Mouse (Mus musculus) hindbrain, embryonic 16.5 days (tissue): ENCODE data around the gene Hormad2. TPM values are rescaled to one million over a fixed set of nuclear protein-coding genes. Genes with fewer than 3 reads are reported as not detected.

Source experiments
- ATAC-seq: fragments of 200-750 bp; cut with Nextera tagmentation; 2 replicates; pipeline ENCODE4 v1.8.0; 2017; ENCODE audit warnings: moderate TSS enrichment, moderate library complexity
- H3K27ac ChIP-seq: fragments of 300-500 bp; sonication (generic); 2 replicates; pipeline ENCODE4 v1.5.1; 2014; ENCODE audit warnings: low read depth, mild to moderate bottlenecking, control low read depth, low read length, moderate library complexity
- H3K27me3 ChIP-seq: fragments of 300-500 bp; sonication (generic); replicated peaks from 2 replicates; pipeline ENCODE4 v1.6.1; 2014; ENCODE audit warnings: low read length; ENCODE audit not compliant: control insufficient read depth, insufficient read depth
- H3K36me3 ChIP-seq: fragments of 300-500 bp; sonication (generic); 2 replicates; pipeline ENCODE4 v1.6.1; 2014; ENCODE audit warnings: mild to moderate bottlenecking, low read length, moderate library complexity, mixed read lengths; ENCODE audit not compliant: control insufficient read depth, insufficient read depth
- H3K4me1 ChIP-seq: fragments of 300-500 bp; sonication (generic); 2 replicates; pipeline ENCODE4 v1.6.1; 2014; ENCODE audit warnings: low read depth, low read length; ENCODE audit not compliant: control insufficient read depth, insufficient read depth
- H3K4me2 ChIP-seq: fragments of 300-500 bp; sonication (generic); 2 replicates; pipeline ENCODE4 v1.6.1; 2014; ENCODE audit warnings: mild to moderate bottlenecking, low read length, control low read depth, moderate library complexity
- H3K4me3 ChIP-seq: fragments of 300-500 bp; sonication (generic); 2 replicates; pipeline ENCODE4 v1.5.1; 2014; ENCODE audit warnings: mild to moderate bottlenecking, low read length, control low read depth, moderate library complexity
- H3K9ac ChIP-seq: fragments of 300-500 bp; sonication (generic); 2 replicates; pipeline ENCODE4 v1.6.1; 2014; ENCODE audit warnings: low read depth, mild to moderate bottlenecking, control low read depth, low read length, moderate library complexity
- H3K9me3 ChIP-seq: fragments of 300-500 bp; sonication (generic); 2 replicates; pipeline ENCODE4 v1.6.1; 2014; ENCODE audit warnings: mild to moderate bottlenecking, low read length, moderate library complexity; ENCODE audit not compliant: control insufficient read depth
- WGBS: fragments of 180-500 bp; shearing (Covaris S2); extraction: QIAGEN DNeasy Blood & Tissue Kit; methylation state at CpG from one replicate; pipeline ENCODE4 v1.1.7; 2014; 5-methylcytosine and 5-hydroxymethylcytosine counted together
- polyA plus RNA-seq: library from polyadenylated mRNA; unstranded; fragments of >200 nt; fragmentation: Nextera tagmentation; extraction: Ambion mirVana; gene quantifications from 2 replicates; pipeline ENCODE4 v1.2.1, GENCODE M21; 2015

Hormad2 gene
- polyA plus RNA-seq, 1 experiment from 2014 or later: 0.48 TPM

- Histone ChIP-seq H3K4me2 (no peak overlapping the region), H3K27me3 (no peaks in the 10 kb centered on the region), H3K4me3 (no peak overlapping the region), H3K4me1 (no peaks in the 10 kb centered on the region), H3K9me3 (no peaks in the 10 kb centered on the region), H3K27ac (no peak overlapping the region), H3K9ac (no peak overlapping the region), H3K36me3 (no peaks in the 10 kb centered on the region)
- no peak for ATAC-seq
- 12% methylated on average over 2 of the region's 2 CpGs for WGBS
These were observed 52.9 kb downstream of the Hormad2 start for GRCm38 (mm10) chr11:4388018-4388417.

GRCm38 (mm10) chr11:4382321-4382720 is 58.6 kb downstream of the Hormad2 start:
- no peaks in the 10 kb centered on the region for H3K4me1 ChIP-seq
- WGBS: 84% methylated on average over 7 of the region's 7 CpGs
- no peak overlapping the region for H3K4me2 ChIP-seq
- H3K9ac ChIP-seq: no peak overlapping the region
- no peaks in the 10 kb centered on the region for H3K9me3 ChIP-seq
- H3K36me3 ChIP-seq: no peaks in the 10 kb centered on the region
- no peak overlapping the region for H3K4me3 ChIP-seq
- no peak for ATAC-seq
- H3K27me3 ChIP-seq: no peaks in the 10 kb centered on the region
- H3K27ac ChIP-seq: no peak overlapping the region

- no peak for ATAC-seq
- Histone ChIP-seq H3K27me3 (no peaks in the 10 kb centered on the region), H3K4me3 (no peak overlapping the region), H3K4me2 (no peak overlapping the region), H3K27ac (no peak overlapping the region), H3K9ac (no peak overlapping the region), H3K36me3 (no peaks in the 10 kb centered on the region), H3K4me1 (no peaks in the 10 kb centered on the region), H3K9me3 (no peaks in the 10 kb centered on the region)
- 84% methylated on average over 4 of the region's 4 CpGs for WGBS
These were observed 61.0 kb downstream of the Hormad2 start for GRCm38 (mm10) chr11:4379857-4380256.

- H3K4me3 ChIP-seq: no peak overlapping the region
These were observed 74.5 kb downstream of the Hormad2 start for GRCm38 (mm10) chr11:4366389-4366788.

GRCm38 (mm10) chr11:4355430-4355829 is 85.5 kb downstream of the Hormad2 start:
- Histone ChIP-seq H3K36me3 (no peaks in the 10 kb centered on the region), H3K9me3 (peaks cover 2% of the 10 kb centered on the region; the same call in 1 of the 2 replicates), H3K4me2 (no peak overlapping the region), H3K27ac (no peak overlapping the region), H3K4me3 (no peak overlapping the region), H3K9ac (no peak overlapping the region), H3K27me3 (no peaks in the 10 kb centered on the region), H3K4me1 (no peaks in the 10 kb centered on the region)
- ATAC-seq: no peak
- WGBS: 70% methylated on average over 5 of the region's 5 CpGs

More at GRCm38 (mm10) chr11:4366389-4366788, 74.5 kb downstream of the Hormad2 start:
- H3K9me3 ChIP-seq: no peaks in the 10 kb centered on the region
- H3K27me3 ChIP-seq: no peaks in the 10 kb centered on the region
- 90% methylated on average over 4 of the region's 4 CpGs for WGBS
- H3K4me2 ChIP-seq: no peak overlapping the region
- no peaks in the 10 kb centered on the region for H3K36me3 ChIP-seq
- no peak for ATAC-seq
- H3K27ac ChIP-seq: no peak overlapping the region
- no peak overlapping the region for H3K9ac ChIP-seq
- no peaks in the 10 kb centered on the region for H3K4me1 ChIP-seq

GRCm38 (mm10) chr11:4352637-4353036 is 88.3 kb downstream of the Hormad2 start:
- H3K27ac ChIP-seq: no peak overlapping the region
- no peak overlapping the region for H3K4me3 ChIP-seq
- no peak for ATAC-seq
- no peaks in the 10 kb centered on the region for H3K9me3 ChIP-seq
- H3K4me2 ChIP-seq: no peak overlapping the region
- no peaks in the 10 kb centered on the region for H3K27me3 ChIP-seq
- H3K9ac ChIP-seq: no peak overlapping the region
- H3K36me3 ChIP-seq: no peaks in the 10 kb centered on the region
- H3K4me1 ChIP-seq: no peaks in the 10 kb centered on the region
- 65% methylated on average over 3 of the region's 3 CpGs for WGBS

GRCm38 (mm10) chr11:4343926-4344325 is 97.0 kb downstream of the Hormad2 start:
- 51% methylated on average over 4 of the region's 4 CpGs for WGBS
- no peaks in the 10 kb centered on the region for H3K36me3 ChIP-seq
- H3K27me3 ChIP-seq: no peaks in the 10 kb centered on the region
- H3K27ac ChIP-seq: no peak overlapping the region
- H3K4me2 ChIP-seq: no peak overlapping the region
- H3K4me1 ChIP-seq: no peaks in the 10 kb centered on the region
- no peaks in the 10 kb centered on the region for H3K9me3 ChIP-seq
- H3K9ac ChIP-seq: no peak overlapping the region
- ATAC-seq: no peak
- no peak overlapping the region for H3K4me3 ChIP-seq

- no peaks in the 10 kb centered on the region for H3K27me3 ChIP-seq
- no peaks in the 10 kb centered on the region for H3K4me1 ChIP-seq
- WGBS: 51% methylated on average over 7 of the region's 7 CpGs
- H3K9me3 ChIP-seq: no peaks in the 10 kb centered on the region
- H3K9ac ChIP-seq: no peak overlapping the region
- ATAC-seq: no peak
- H3K27ac ChIP-seq: no peak overlapping the region
- no peak overlapping the region for H3K4me3 ChIP-seq
- no peaks in the 10 kb centered on the region for H3K36me3 ChIP-seq
- H3K4me2 ChIP-seq: no peak overlapping the region
These were observed 98.9 kb downstream of the Hormad2 start for GRCm38 (mm10) chr11:4342027-4342426.

- 93% methylated on average over 9 of the region's 9 CpGs for WGBS
- Histone ChIP-seq H3K27ac (no peak overlapping the region), H3K36me3 (no peaks in the 10 kb centered on the region), H3K4me1 (no peaks in the 10 kb centered on the region), H3K9ac (no peak overlapping the region), H3K27me3 (no peaks in the 10 kb centered on the region), H3K9me3 (no peaks in the 10 kb centered on the region), H3K4me3 (no peak overlapping the region), H3K4me2 (no peak overlapping the region)
- ATAC-seq: no peak
These were observed 100.7 kb downstream of the Hormad2 start for GRCm38 (mm10) chr11:4340109-4340779.
